Mouse (Mus musculus): ENCODE results near the gene Gm379. TPM values are rescaled to one million over a fixed set of nuclear protein-coding genes. Genes with fewer than 3 reads are reported as not detected.

The Gm379 gene
- polyA plus RNA-seq (2017; shearing (Covaris generic)): not detected

DNA sequence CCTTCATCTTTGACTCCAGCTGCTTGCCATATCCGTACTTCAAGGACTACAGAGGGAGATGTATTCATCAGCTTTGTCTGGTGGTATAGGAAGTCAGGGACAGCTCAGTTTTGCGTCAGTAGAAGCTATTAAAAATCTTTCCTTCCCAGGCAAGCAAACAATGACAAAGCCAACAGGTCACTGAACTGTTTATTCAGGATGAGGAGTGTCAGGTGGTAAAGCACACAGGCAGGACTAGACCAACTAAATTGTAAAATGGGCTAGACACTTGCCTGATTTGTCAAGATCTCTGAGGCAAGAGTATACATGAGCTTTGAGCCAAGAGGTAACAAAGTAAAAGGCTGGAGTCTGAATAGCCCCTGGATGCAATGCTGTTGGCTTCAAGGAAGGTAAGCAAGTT is at the start of gene Gm379:
Gene Gm379 (minus strand): TSS at position 7 of the 400 bp plus-strand sequence.

Other genes starting within 250 kb of the Gm379 start
- 1 to 10 TPM; 2.1 to 2.9 TPM for gene Brwd3, start 169.5 kb upstream of the Gm379 start, polyA plus RNA-seq (2017; shearing (Covaris generic))

Data from activated CD4-positive, CD25-positive, alpha-beta regulatory T cell (primary cell).